Mouse (Mus musculus) E14TG2a.4 (cell line): ENCODE data around the gene Plekha7.

Source experiments
- CTCF ChIP-seq: conservative IDR thresholded peaks from 2 replicates; pipeline ENCODE4 v1.5.1; 2014; ENCODE audit warnings: low read length
- POU5F1 ChIP-seq: IDR thresholded peaks from 2 replicates; pipeline ENCODE4 v1.6.1; 2014; ENCODE audit warnings: low read length, borderline replicate concordance

DNA sequence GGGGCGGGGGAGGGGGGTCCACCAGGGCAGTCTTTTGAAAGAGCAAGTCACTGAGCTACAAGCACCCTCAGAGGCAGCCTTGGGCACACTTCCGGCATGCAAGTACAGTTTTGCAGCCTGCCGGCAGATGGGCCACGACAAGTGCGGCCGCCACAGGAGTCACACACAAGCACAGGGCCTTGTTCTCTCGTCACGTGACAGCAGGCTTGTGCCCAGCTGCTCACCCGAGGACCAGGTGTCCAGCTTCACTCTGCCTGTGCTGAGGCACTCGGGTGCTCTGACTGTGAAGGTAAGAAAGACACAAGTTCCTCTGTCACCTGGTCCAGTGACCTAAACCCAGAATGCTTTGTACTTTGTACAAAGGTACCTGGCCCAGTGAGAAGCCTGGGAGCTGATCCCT is 135.4 kb downstream of the Plekha7 start:
- no peak for TF ChIP-seq CTCF
- TF ChIP-seq POU5F1, result no peak
